Mouse (Mus musculus): Measurements from ENCODE around the gene 4930503B20Rik.

DNA sequence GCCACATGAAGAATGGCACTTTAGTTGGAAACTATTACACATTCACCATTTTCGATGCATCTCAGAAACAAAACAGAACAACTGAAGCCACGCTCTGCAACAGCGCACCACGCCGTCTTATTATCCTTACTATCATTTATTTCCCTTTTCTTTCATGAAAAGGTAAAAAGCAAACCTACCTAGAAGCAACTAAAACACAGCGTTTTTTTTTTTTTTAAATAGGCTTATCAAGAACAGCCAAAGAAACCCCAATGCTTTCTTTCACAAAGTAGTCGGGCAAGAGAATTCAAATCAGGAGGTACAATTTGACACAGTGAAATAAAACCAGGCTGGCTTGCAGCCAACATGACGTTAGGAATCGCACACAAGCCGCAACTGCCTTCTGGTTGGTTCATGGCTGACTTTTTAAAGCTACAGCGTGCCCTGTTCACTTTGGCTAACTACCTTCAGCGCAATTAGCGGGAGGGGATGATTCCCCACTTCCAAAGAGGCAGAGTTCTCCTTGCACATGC, 31.1 kb upstream of the 4930503B20Rik start:
- TF ChIP-seq TAL1 (IDR thresholded peaks at IDR 0.05; ENCODE audit: low read length) (no peak), GATA1 (IDR thresholded peaks at IDR 0.05; ENCODE audit: low read length) (no peak)
